Mouse (Mus musculus) lung, embryonic 14.5 days (tissue): ENCODE measurements around the gene Rassf8. TPM values are rescaled to one million over a fixed set of nuclear protein-coding genes. Genes with fewer than 3 reads are reported as not detected.
A peak's percentile ranks its signal among the peaks of the same experiment; 100 is the strongest.

ENCODE experiments used
- ATAC-seq: fragments of 200-750 bp; cut with Nextera tagmentation; 2 replicates; pipeline ENCODE4 v1.8.0; 2017; ENCODE audit warnings: mild to moderate bottlenecking, moderate TSS enrichment, moderate library complexity; ENCODE audit not compliant: insufficient read depth
- DNase-seq: peaks from one replicate; pipeline ENCODE4 v3.0.0-alpha.2; 2015
- H3K27ac ChIP-seq: fragments of 300-500 bp; sonication (generic); 2 replicates; pipeline ENCODE4 v1.5.1; 2014; ENCODE audit warnings: low read depth, mild to moderate bottlenecking, moderate library complexity
- H3K27me3 ChIP-seq: fragments of 300-500 bp; sonication (generic); 2 replicates; pipeline ENCODE4 v1.6.1; 2014; ENCODE audit warnings: low read length, control low read depth; ENCODE audit not compliant: insufficient read depth
- H3K36me3 ChIP-seq: fragments of 300-500 bp; sonication (generic); 2 replicates; pipeline ENCODE4 v1.6.1; 2014; ENCODE audit warnings: control low read depth; ENCODE audit not compliant: insufficient read depth
- H3K4me1 ChIP-seq: fragments of 300-500 bp; sonication (generic); 2 replicates; pipeline ENCODE4 v1.6.1; 2014; ENCODE audit warnings: antibody characterized with exemption, control low read depth; ENCODE audit not compliant: insufficient read depth
- H3K4me2 ChIP-seq: fragments of 300-500 bp; sonication (generic); 2 replicates; pipeline ENCODE4 v1.6.1; 2014; ENCODE audit warnings: mild to moderate bottlenecking
- H3K4me3 ChIP-seq: fragments of 300-500 bp; sonication (generic); 2 replicates; pipeline ENCODE4 v1.5.1; 2014; ENCODE audit warnings: low read depth, low read length
- H3K9ac ChIP-seq: fragments of 300-500 bp; sonication (generic); 2 replicates; pipeline ENCODE4 v1.6.1; 2014
- H3K9me3 ChIP-seq: fragments of 300-500 bp; sonication (generic); 2 replicates; pipeline ENCODE4 v1.6.1; 2016; ENCODE audit warnings: low read depth, low read length, control low read depth
- CTCF ChIP-seq: IDR thresholded peaks from 2 replicates; pipeline ENCODE4 v1.5.1; 2016; ENCODE audit warnings: antibody characterized with exemption, low read depth
- WGBS: fragments of 180-500 bp; shearing (Covaris S2); extraction: QIAGEN DNeasy Blood & Tissue Kit; methylation state at CpG from one replicate; pipeline ENCODE4 v1.1.7; 2014; 5-methylcytosine and 5-hydroxymethylcytosine counted together
- polyA plus RNA-seq: library from polyadenylated mRNA; unstranded; fragments of >200 nt; fragmentation: Nextera tagmentation; extraction: Ambion mirVana; gene quantifications from 2 replicates; pipeline ENCODE4 v1.2.1, GENCODE M21; 2014

The Rassf8 gene
- 11.7 and 11.8 TPM in 2 replicates for polyA plus RNA-seq

- Histone ChIP-seq H3K27ac (peak within 1 kb of the TSS; percentile 93), H3K9ac (peak within 1 kb of the TSS; percentile 88)
Observed at GRCm38 (mm10) chr6:145746132-145746849, at the start of gene Rassf8. Rassf8 (plus strand) TSS chr6:145746748.

GRCm38 (mm10) chr6:145701021-145701540 is 45.5 kb upstream of the Rassf8 start:
- DNase-seq (no peak), ATAC-seq (no peak)
- H3K9me3 ChIP-seq = no peaks in the 10 kb centered on the region
- WGBS = 68% methylated on average over 8 of the region's 8 CpGs
- H3K36me3 ChIP-seq = no peaks in the 10 kb centered on the region
- no peak overlapping the region for H3K9ac ChIP-seq
- no peak overlapping the region for H3K27ac ChIP-seq
- TF ChIP-seq CTCF = no peak
- no peak overlapping the region for H3K4me2 ChIP-seq
- no peak overlapping the region for H3K4me3 ChIP-seq
- no peaks in the 10 kb centered on the region for H3K27me3 ChIP-seq
- no peaks in the 10 kb centered on the region for H3K4me1 ChIP-seq

More at GRCm38 (mm10) chr6:145746132-145746849, at the start of gene Rassf8:
- ATAC-seq (peak; percentile 97), DNase-seq (peak; percentile 94)
- Histone ChIP-seq H3K27me3 (no peaks in the 10 kb centered on the region), H3K36me3 (0 out of 2 replicates have a peak, but pooled peaks cover 4% of the 10 kb centered on the region), H3K9me3 (no peaks in the 10 kb centered on the region), H3K4me2 (peak within 1 kb of the TSS; percentile 76), H3K4me3 (peak within 1 kb of the TSS; percentile 86), H3K4me1 (no peaks in the 10 kb centered on the region; the same call in 1 of the 2 replicates)
- WGBS = under 1% methylated on average over 38 of the region's 71 CpGs
- TF ChIP-seq CTCF = no peak

GRCm38 (mm10) chr6:145703667-145704066 is 42.9 kb upstream of the Rassf8 start:
- ATAC-seq (no peak), DNase-seq (no peak)
- Histone ChIP-seq H3K36me3 (no peaks in the 10 kb centered on the region), H3K4me2 (no peak overlapping the region), H3K27me3 (no peaks in the 10 kb centered on the region), H3K4me3 (no peak overlapping the region), H3K9me3 (no peaks in the 10 kb centered on the region), H3K4me1 (no peaks in the 10 kb centered on the region), H3K9ac (no peak overlapping the region), H3K27ac (no peak overlapping the region)
- 77% methylated on average over 6 of the region's 6 CpGs for WGBS
- TF ChIP-seq CTCF = no peak

- 82% methylated on average over 18 of the region's 18 CpGs for WGBS
- Histone ChIP-seq H3K4me3 (no peak overlapping the region), H3K27me3 (no peaks in the 10 kb centered on the region), H3K9me3 (no peaks in the 10 kb centered on the region), H3K4me2 (no peak overlapping the region), H3K4me1 (no peaks in the 10 kb centered on the region), H3K27ac (no peak overlapping the region), H3K9ac (no peak overlapping the region), H3K36me3 (no peaks in the 10 kb centered on the region)
- TF ChIP-seq CTCF = no peak
- DNase-seq (no peak), ATAC-seq (no peak)
Observed at GRCm38 (mm10) chr6:145709956-145710720, 36.4 kb upstream of the Rassf8 start.

- no peaks in the 10 kb centered on the region for H3K27me3 ChIP-seq
- DNase-seq (no peak), ATAC-seq (no peak)
- H3K27ac ChIP-seq = no peak overlapping the region
- no peak for TF ChIP-seq CTCF
- H3K4me3 ChIP-seq = no peak overlapping the region
- no peaks in the 10 kb centered on the region for H3K36me3 ChIP-seq
- 73% methylated on average over 3 of the region's 3 CpGs for WGBS
- H3K9me3 ChIP-seq = no peaks in the 10 kb centered on the region
- H3K4me2 ChIP-seq = no peak overlapping the region
- no peaks in the 10 kb centered on the region for H3K4me1 ChIP-seq
- no peak overlapping the region for H3K9ac ChIP-seq
Observed at GRCm38 (mm10) chr6:145710797-145711196, 35.8 kb upstream of the Rassf8 start.

- Histone ChIP-seq H3K27me3 (no peaks in the 10 kb centered on the region), H3K27ac (no peak overlapping the region), H3K9ac (no peak overlapping the region), H3K36me3 (no peaks in the 10 kb centered on the region), H3K4me2 (no peak overlapping the region), H3K4me3 (no peak overlapping the region), H3K4me1 (no peaks in the 10 kb centered on the region), H3K9me3 (no peaks in the 10 kb centered on the region)
- no peak for TF ChIP-seq CTCF
- ATAC-seq (no peak), DNase-seq (no peak)
- 55% methylated on average over 5 of the region's 5 CpGs for WGBS
Observed at GRCm38 (mm10) chr6:145711320-145711719, 35.2 kb upstream of the Rassf8 start.
